Mouse (Mus musculus): ENCODE results near the gene Ky. TPM values are rescaled to one million over a fixed set of nuclear protein-coding genes. Genes with fewer than 3 reads are reported as not detected.

Ky gene
- polyA plus RNA-seq, 1 experiment from 2014 or later = 0.30 TPM

GRCm38 (mm10) chr9:102587347-102587746, 81.8 kb downstream of the Ky start:
- WGBS = 64% methylated on average over 5 of the region's 5 CpGs
- ATAC-seq (ENCODE audit: insufficient read depth) = no peak

DNA sequence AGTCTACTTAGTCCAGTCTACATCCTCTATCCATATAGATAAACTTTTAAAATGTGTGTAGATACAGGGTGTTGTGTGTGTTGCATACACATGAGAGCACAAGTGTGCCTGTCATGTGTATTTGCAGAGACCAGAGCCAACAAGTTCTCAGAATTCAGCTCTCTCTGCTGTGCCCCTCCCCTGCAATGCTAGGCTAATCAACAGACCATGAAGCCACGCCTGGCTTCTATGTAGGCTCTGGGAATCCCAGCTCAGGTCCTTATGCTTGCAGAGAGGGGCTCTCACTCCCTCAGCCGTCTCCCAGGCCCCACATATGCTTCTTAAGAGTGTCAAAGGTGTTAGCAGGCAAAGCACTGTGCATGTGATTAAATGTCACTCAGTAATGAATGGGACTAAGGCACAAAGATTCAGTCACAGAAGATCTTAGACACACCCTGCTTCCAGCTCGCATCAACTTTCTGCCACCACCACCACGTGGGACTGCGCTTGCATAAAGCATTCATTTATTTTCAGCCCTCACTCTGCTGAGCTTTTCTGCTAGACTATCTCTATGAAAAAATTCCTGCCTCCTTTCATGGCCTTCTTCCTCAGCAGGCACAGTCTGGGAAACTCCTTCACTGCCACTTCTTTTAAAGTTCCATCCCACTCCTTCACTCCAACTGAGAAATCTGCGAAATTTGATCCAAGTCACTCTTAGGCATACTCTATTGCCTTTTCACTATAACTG, 89.3 kb downstream of the Ky start:
- 50% methylated on average over 6 of the region's 6 CpGs for WGBS
- Histone ChIP-seq H3K4me2 (no peak overlapping the region), H3K36me3 (ENCODE audit: insufficient read depth) (peaks cover 56% of the 10 kb centered on the region), H3K27me3 (ENCODE audit: insufficient read depth, low read length) (no peaks in the 10 kb centered on the region), H3K9ac (no peak overlapping the region), H3K27ac (ENCODE audit: low read depth) (no peak overlapping the region), H3K9me3 (ENCODE audit: low read depth, low read length) (no peaks in the 10 kb centered on the region), H3K4me3 (ENCODE audit: low read depth, low read length) (no peak overlapping the region), H3K4me1 (ENCODE audit: insufficient read depth) (0 out of 2 replicates have a peak, but pooled peaks cover 2% of the 10 kb centered on the region)
- no peak for DNase-seq
- no peak for TF ChIP-seq CTCF (IDR thresholded peaks at IDR 0.05; ENCODE audit: low read depth)
- ATAC-seq (ENCODE audit: insufficient read depth) = no peak

More at GRCm38 (mm10) chr9:102587347-102587746, 81.8 kb downstream of the Ky start:
- no peaks in the 10 kb centered on the region for H3K27me3 ChIP-seq (ENCODE audit: insufficient read depth, low read length)
- 0 out of 2 replicates have a peak, but pooled peaks cover 2% of the 10 kb centered on the region for H3K4me1 ChIP-seq (ENCODE audit: insufficient read depth)
- H3K36me3 ChIP-seq (ENCODE audit: insufficient read depth) = peaks cover 32% of the 10 kb centered on the region; the same call in 1 of the 2 replicates
- no peak for TF ChIP-seq CTCF (IDR thresholded peaks at IDR 0.05; ENCODE audit: low read depth)
- no peak for DNase-seq
- no peak overlapping the region for H3K27ac ChIP-seq (ENCODE audit: low read depth)
- H3K4me2 ChIP-seq = no peak overlapping the region
- no peaks in the 10 kb centered on the region for H3K9me3 ChIP-seq (ENCODE audit: low read depth, low read length)
- H3K4me3 ChIP-seq (ENCODE audit: low read depth, low read length) = no peak overlapping the region
- no peak overlapping the region for H3K9ac ChIP-seq

Other genes with a start within 250 kb of the Ky start
- gene Ephb1, start 151.1 kb upstream of the Ky start, polyA plus RNA-seq (2014; fragmentation: Nextera tagmentation; extraction: Ambion mirVana) = 1.6 and 1.9 TPM in 2 replicates
- 166 and 188 TPM in 2 replicates for gene Anapc13, start 120.5 kb downstream of the Ky start, polyA plus RNA-seq (2014; fragmentation: Nextera tagmentation; extraction: Ambion mirVana)
- gene Cep63, start 120.8 kb downstream of the Ky start, polyA plus RNA-seq (2014; fragmentation: Nextera tagmentation; extraction: Ambion mirVana) = 44.2 and 47.5 TPM in 2 replicates
- gene Amotl2, start 210.9 kb downstream of the Ky start, polyA plus RNA-seq (2014; fragmentation: Nextera tagmentation; extraction: Ambion mirVana) = 40.3 and 49.4 TPM in 2 replicates